Mouse (Mus musculus) layer of hippocampus, postnatal 25 days (tissue): ENCODE results near the gene Gpx3. TPM values are rescaled to one million over a fixed set of nuclear protein-coding genes. Genes with fewer than 3 reads are reported as not detected.
"Not testable (repeated sequence)": the region's sequence is repeated elsewhere in the genome, so short reads cannot be mapped to it uniquely, and the experiment has no call there.

Source experiments
- DNase-seq, 2 experiments: peaks; one replicate each; pipeline ENCODE4 v3.0.0; 2022; ENCODE audit warnings: mixed read lengths in 2 of 2, low spot score in 1 of 2; ENCODE audit errors: extremely low spot score in 1 of 2
- total RNA-seq, 2 experiments: library from RNA; stranded (reverse); gene quantifications; 2 replicates each; pipeline ENCODE4 v1.2.3; 2021

Gpx3 gene
- total RNA-seq: 1 to 10 TPM; 4.6 to 5.6 TPM

- DNase-seq: peak in 1 of 2 experiments; percentile 28
These were observed at the start of gene Gpx3 for GRCm38 (mm10) chr11:54902333-54903323. Gene Gpx3 (plus strand): TSS chr11:54902453.

- not testable (repeated sequence) for DNase-seq
These were observed 43.4 kb upstream of the Gpx3 start for GRCm38 (mm10) chr11:54858880-54859279.

GRCm38 (mm10) chr11:54859322-54860165, 42.7 kb upstream of the Gpx3 start:
- DNase-seq: no peak

- peak; percentile 92 to 94 for DNase-seq
These were observed 41.8 kb upstream of the Gpx3 start, which contains the start of gene Lyrm7 for GRCm38 (mm10) chr11:54860256-54861038. Gene Lyrm7 (minus strand): TSS chr11:54860916.

- no peak for DNase-seq
These were observed 40.5 kb upstream of the Gpx3 start for GRCm38 (mm10) chr11:54861471-54862420.

GRCm38 (mm10) chr11:54862621-54863520, 39.4 kb upstream of the Gpx3 start:
- peak in 1 of 2 experiments; percentile 66 for DNase-seq

- DNase-seq: no peak
These were observed 36.7 kb upstream of the Gpx3 start for GRCm38 (mm10) chr11:54865330-54866085.

GRCm38 (mm10) chr11:54866119-54867048, 35.9 kb upstream of the Gpx3 start, which contains the start of gene Hint1:
Gene Hint1 (plus strand): TSS chr11:54866383.
- peak; percentile 86 to 91 for DNase-seq

- no peak for DNase-seq
These were observed 35.2 kb upstream of the Gpx3 start for GRCm38 (mm10) chr11:54867049-54867385.

GRCm38 (mm10) chr11:54867903-54868434, 34.3 kb upstream of the Gpx3 start:
- no peak for DNase-seq

GRCm38 (mm10) chr11:54868445-54868844, 33.8 kb upstream of the Gpx3 start:
- DNase-seq: no peak

- no peak for DNase-seq
These were observed 32.9 kb upstream of the Gpx3 start for GRCm38 (mm10) chr11:54869318-54869717.

- DNase-seq: no peak
These were observed 30.3 kb upstream of the Gpx3 start for GRCm38 (mm10) chr11:54871831-54872537.

- DNase-seq: no peak
These were observed 26.2 kb upstream of the Gpx3 start for GRCm38 (mm10) chr11:54876031-54876430.

GRCm38 (mm10) chr11:54878893-54879292, 23.4 kb upstream of the Gpx3 start:
- no peak for DNase-seq
